14 mouse cellular contexts compared by ENCODE assay signal in the genomic region with DNA sequence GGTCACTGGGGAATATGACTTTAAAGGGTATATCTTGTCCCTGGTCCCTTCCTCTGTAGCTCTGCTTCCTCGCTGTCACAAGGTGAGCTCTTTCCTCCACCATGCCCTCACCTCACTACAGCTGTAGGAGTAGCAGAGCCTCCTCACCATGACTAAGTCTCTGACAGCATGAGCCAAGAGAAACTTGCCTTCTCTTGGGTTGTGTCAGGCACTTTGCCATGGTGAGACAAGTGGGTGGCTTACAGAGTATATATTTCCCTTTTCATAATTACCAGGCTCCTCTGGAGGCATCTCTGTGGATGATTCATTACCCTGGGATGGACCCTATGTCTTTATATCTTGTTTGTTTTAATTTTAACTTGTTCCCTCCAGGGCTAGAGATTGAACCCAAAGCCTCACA. TPM values are rescaled to one million over a fixed set of nuclear protein-coding genes. Genes with fewer than 3 reads are reported as not detected.
DNase-seq lines count a peak whose midpoint lies in the region.
"Had no signal": no experiment of that assay in that cellular context is flagged by ENCODE, and none has a peak within 500 bp of the region (broad histone marks: within the 10 kb centered on the region; RNA-seq: fewer than 3 reads in every experiment).

No protein-coding gene starts in this region.

- intact Hi-C loops in left cerebral cortex, postnatal 4 days (cut with DNase I) = no loop called here

- peak; percentile 32 to 35 for DNase-seq in left cerebral cortex, adult 18-20 months (ENCODE audit: low spot score in 2 of 2)
- no peak for DNase-seq in left cerebral cortex, postnatal 4 days
- DNase-seq in NIH3T3 (ENCODE audit: low read depth) = peak; percentile 37
- DNase-seq in brain, adult 2 months (ENCODE audit: low read depth, low spot score) = peak; percentile 83
- DNase-seq in spleen, postnatal 36 days (ENCODE audit: low spot score in 2 of 2) = no peak
- DNase-seq in cerebellum, adult 11 months = no peak
- DNase-seq: adrenal gland, adult 8-10 months; adrenal gland, postnatal 25 days; cerebellum, adult 2 months; cerebellum, adult 9-11 months; cerebellum, postnatal 25 days; gastrocnemius, postnatal 25 days; heart, postnatal 10 days; heart, postnatal 36 days had no signal

RNA-seq across cellular contexts. Expression of a gene that starts 21.2 kb away (rescaled TPM):
- 100 to 1,000 TPM in 1 of 2 experiments, 10 to 100 TPM in 1; 93.6 to 103 TPM for total RNA-seq in left cerebral cortex, adult 18-20 months (2021)
- 100 to 1,000 TPM; 179 to 183 TPM for total RNA-seq in left cerebral cortex, postnatal 4 days (2021)

RNA-seq across cellular contexts. Expression of a gene that starts 39.9 kb away (rescaled TPM):
- 10 to 100 TPM; 78.7 to 84.1 TPM for total RNA-seq in left cerebral cortex, adult 18-20 months (2021)
- total RNA-seq in left cerebral cortex, postnatal 4 days (2021) = 10 to 100 TPM; 75.3 to 76.6 TPM

RNA-seq across cellular contexts. Expression of a gene that starts 58.9 kb away (rescaled TPM):
- 10 to 100 TPM; 65.9 to 76.4 TPM for total RNA-seq in left cerebral cortex, adult 18-20 months (2021)
- total RNA-seq in left cerebral cortex, postnatal 4 days (2021) = 10 to 100 TPM; 28.7 to 33.7 TPM

Comparison
In these comparisons a context has a peak if more than half of its experiments do, and no peak if none do; other contexts are left out.
1. DNase-seq: peak in left cerebral cortex, adult 18-20 months (2 of 2), NIH3T3 (single experiment) and brain, adult 2 months (single experiment); none in left cerebral cortex, postnatal 4 days (single experiment), spleen, postnatal 36 days (0 of 2) and cerebellum, adult 11 months (single experiment).